Mouse (Mus musculus): Measurements from ENCODE around the gene Vnn3. TPM values are rescaled to one million over a fixed set of nuclear protein-coding genes. Genes with fewer than 3 reads are reported as not detected.

Gene Vnn3
- polyA plus RNA-seq (2017; shearing (Covaris generic)) = not detected

GRCm38 (mm10) chr10:23851228-23851912 is at the start of gene Vnn3:
Vnn3 (plus strand) TSS chr10:23851462.

GRCm38 (mm10) chr10:23894601-23895349 is 43.5 kb downstream of the Vnn3 start, which contains the start of gene Vnn1:
Vnn1 (plus strand) TSS chr10:23894688.

Other genes starting within 250 kb of the Vnn3 start
- 43.5 TPM for gene Rps12, start 64.2 kb upstream of the Vnn3 start, polyA plus RNA-seq (2017; shearing (Covaris generic))
- not detected for gene Slc18b1, start 54.5 kb upstream of the Vnn3 start, polyA plus RNA-seq (2017; shearing (Covaris generic))
- not detected for gene Vnn1, start 43.2 kb downstream of the Vnn3 start, polyA plus RNA-seq (2017; shearing (Covaris generic))
- gene Taar1, start 68.9 kb downstream of the Vnn3 start, polyA plus RNA-seq (2017; shearing (Covaris generic)) = not detected
- not detected for gene Taar2, start 87.1 kb downstream of the Vnn3 start, polyA plus RNA-seq (2017; shearing (Covaris generic))
- gene Taar3, start 98.1 kb downstream of the Vnn3 start, polyA plus RNA-seq (2017; shearing (Covaris generic)) = not detected
- not detected for gene Taar4, start 109.0 kb downstream of the Vnn3 start, polyA plus RNA-seq (2017; shearing (Covaris generic))
- not detected for gene Taar5, start 119.2 kb downstream of the Vnn3 start, polyA plus RNA-seq (2017; shearing (Covaris generic))
- gene Taar6, start 134.2 kb downstream of the Vnn3 start, polyA plus RNA-seq (2017; shearing (Covaris generic)) = not detected
- gene Taar7a, start 142.0 kb downstream of the Vnn3 start, polyA plus RNA-seq (2017; shearing (Covaris generic)) = not detected
- not detected for gene Taar7b, start 148.5 kb downstream of the Vnn3 start, polyA plus RNA-seq (2017; shearing (Covaris generic))
- gene Taar7d, start 175.8 kb downstream of the Vnn3 start, polyA plus RNA-seq (2017; shearing (Covaris generic)) = not detected
- not detected for gene Taar7e, start 186.2 kb downstream of the Vnn3 start, polyA plus RNA-seq (2017; shearing (Covaris generic))
- not detected for gene Taar7f, start 198.0 kb downstream of the Vnn3 start, polyA plus RNA-seq (2017; shearing (Covaris generic))
- not detected for gene Taar8a, start 225.0 kb downstream of the Vnn3 start, polyA plus RNA-seq (2017; shearing (Covaris generic))
- gene Taar8b, start 240.8 kb downstream of the Vnn3 start, polyA plus RNA-seq (2017; shearing (Covaris generic)) = not detected